Mouse (Mus musculus) urinary bladder, postnatal 10 days (tissue): ENCODE measurements at regions not wholly inside any gene's neighbourhood (a gene's known extent, or its start where the extent isn't known, plus 50 kb on each side); places are given as distances from the start of the nearest gene placed in this dataset.
A peak's percentile ranks its signal among the peaks of the same experiment; 100 is the strongest.

ENCODE experiments used
- DNase-seq: peaks from one replicate; pipeline ENCODE4 v3.0.0; 2022; ENCODE audit warnings: low spot score

DNA sequence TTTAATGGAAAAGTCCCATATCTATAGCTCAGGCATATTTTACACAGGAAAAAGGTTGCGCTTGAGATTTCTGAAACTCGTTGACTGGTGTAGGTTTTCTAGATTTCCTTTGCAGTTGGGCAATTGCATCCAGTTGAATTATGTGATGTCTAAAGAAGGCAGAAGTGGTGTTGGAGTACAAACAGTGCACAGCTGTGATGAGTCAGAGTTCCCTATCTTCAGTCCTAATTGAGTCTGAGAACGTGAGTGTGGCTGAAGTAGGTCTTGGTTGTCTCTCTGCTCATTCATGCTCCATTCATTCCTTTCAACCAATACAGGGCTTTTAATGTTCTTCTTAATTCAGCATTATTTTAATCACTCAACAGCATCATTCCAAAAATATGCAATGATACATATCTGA is 142.9 kb upstream of the Dpyd start:
- no peak for DNase-seq

DNA sequence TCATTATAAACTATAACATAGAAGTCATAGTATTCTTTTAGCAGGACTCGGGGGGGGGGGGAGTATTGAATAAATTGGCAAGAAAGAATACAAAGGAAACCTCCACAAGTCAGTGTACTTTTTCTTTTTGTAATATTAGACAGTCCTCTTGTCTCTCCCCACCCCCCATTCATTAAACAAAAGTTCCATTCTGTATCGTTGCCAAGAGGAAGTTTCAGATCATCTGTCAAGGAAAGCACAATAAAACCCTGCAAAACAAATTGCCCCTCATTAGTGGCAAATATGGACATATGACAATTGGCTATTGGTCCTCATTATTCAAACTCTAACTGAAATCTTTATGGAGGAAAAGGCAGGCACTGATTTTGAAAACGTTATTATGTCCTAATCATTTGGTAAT is 140.2 kb upstream of the Dpyd start:
- DNase-seq, result no peak

- DNase-seq, result no peak
Observed at GRCm38 (mm10) chr3:118425748-118426147, 136.2 kb upstream of the Dpyd start.

DNA sequence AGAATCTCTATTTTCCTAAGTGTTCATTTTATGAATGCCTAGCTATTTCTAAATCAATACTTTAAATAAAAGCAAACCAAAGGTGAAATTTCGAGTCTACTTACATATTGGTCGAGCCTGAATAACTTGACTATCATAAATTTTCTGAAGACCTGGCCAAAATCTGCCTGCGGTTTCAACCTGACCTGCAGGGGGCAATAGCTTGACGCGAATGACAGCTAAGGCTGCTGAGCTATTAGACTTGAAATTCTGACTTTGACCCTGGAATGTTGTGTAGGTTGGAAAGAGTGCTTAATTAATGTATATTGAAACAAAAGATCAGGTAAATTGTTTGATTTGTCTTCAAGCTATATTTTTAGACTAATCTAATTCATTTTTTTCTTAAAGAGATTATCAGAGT is 133.4 kb upstream of the Dpyd start:
- no peak for DNase-seq

- no peak for DNase-seq
Observed at GRCm38 (mm10) chr3:118429825-118430630, 131.9 kb upstream of the Dpyd start.

- no peak for DNase-seq
Observed at GRCm38 (mm10) chr3:118430631-118430906, 131.4 kb upstream of the Dpyd start.

DNA sequence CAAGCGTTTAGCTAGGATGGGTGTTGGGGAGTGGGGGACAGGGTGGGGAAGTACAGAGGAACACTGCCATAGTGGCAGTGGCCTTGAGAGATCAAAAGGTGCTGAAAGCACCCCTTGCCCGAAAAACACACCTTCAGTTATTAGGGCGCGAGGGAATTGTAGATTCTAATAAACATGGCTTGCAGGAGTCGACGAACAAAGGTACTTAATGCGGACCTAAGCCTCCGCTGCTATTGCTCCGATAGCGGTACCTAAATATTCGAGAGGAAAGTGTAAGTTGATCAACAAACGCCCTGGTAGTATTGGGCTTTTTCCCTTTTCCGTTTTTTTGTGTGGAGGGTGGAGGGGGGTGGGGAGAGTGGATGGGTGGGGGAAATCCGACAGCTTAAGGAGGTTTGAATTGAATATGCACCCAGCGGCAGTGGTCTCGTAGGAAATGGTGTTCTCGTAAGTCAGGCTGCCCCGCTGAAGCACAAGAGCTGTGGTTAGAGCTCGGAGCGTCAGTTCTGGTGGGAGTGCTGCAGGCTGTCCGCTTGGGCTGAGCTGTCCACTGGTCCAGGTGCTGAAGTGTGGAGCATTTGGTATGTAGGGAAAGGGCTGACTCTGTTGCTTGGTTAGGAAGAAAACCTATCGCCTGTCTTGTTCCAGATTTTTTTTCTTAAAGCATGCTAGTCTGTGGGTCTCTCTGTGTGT is 130.8 kb upstream of the Dpyd start:
- DNase-seq, result peak; percentile 38

DNA sequence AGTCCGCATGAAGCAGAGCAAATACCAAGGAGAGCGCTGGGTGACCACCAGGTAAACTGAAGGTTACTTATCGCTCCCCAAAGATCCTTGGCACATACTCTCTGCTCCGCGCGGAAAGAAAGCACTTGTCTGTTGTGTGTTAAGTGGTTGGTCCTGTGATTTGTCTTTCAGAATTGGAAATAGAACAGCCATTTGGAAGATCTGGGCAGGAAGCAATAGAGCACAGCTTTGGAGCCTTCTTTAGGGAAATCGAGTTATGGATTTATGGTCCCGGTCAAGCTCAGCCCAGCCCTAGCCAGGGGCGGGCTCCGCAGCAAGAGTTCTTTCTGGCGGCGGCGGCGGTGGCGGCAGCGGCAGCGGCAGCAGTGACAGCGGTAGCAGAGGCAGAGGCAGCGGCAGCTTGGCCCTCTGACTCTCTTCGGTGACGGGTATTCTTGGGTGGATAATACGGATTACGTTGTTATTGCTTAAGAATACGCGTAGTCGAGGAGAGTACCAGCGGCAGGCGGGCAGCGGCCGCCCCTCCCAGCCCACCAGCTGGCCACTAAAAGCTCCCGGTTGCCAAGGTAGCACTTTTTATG is 128.4 kb upstream of the Dpyd start:
- no peak for DNase-seq

- no peak for DNase-seq
Observed at GRCm38 (mm10) chr3:118434311-118434710, 127.6 kb upstream of the Dpyd start.

DNA sequence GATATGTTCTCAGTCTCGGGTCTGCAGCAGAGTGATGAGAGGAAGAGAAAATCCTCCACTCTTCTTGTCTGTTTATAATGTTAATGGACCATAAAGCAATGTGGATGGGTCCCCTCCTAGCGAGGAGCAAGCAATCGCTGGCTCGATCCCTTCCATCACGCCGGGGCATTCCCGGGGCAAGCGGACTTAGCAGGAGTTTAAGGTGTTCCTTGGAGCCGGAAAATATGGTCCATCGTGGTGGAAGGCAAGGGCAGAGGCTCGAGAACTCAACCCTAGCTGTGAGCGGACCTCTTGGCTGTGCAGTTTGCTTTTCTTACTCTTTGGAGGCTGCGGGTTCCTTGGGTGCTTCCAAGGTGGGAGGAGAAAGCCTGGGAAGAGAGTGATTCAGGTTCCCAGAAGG is 127.1 kb upstream of the Dpyd start:
- no peak for DNase-seq

GRCm38 (mm10) chr3:118435248-118435647 is 126.7 kb upstream of the Dpyd start:
- no peak for DNase-seq

GRCm38 (mm10) chr3:118443742-118444332 is 118.1 kb upstream of the Dpyd start:
- no peak for DNase-seq

DNA sequence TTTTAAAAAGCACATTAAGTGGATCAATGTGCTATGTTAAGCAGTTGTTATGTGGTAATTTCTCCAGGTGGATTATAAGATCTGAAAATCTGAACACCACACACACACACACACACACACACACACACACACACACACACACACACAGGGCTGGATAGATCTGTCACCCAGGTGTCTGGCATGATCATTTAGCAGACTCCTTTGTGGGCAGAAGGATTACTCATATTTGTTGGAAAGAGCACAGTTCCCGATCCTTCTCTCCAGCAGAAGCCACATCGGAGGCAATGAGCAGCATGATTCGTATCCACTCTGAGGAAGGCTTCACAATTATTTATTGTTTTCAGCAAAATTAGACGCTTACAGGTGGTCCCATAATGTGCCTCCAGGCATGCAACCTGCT is 116.6 kb upstream of the Dpyd start:
- no peak for DNase-seq

DNA sequence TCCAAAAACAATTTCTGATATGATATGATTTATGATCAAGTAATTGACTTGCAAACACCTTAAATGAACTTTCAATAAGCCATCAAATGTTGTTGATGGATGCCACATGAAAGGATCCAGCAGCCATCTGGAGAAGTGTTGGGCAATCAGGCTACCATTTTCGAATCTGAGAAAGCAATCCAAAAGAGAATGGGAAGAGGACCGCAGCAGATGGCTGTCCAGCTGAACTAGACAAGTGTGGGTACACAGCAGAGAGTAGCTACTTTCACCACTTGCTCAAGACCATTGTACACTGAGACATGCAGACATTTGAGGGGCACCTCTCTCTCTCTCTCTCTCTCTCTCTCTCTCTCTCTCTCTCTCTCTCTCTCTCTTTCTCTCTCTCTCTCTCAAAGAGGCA is 102.3 kb upstream of the Dpyd start:
- no peak for DNase-seq

- no peak for DNase-seq
Observed at GRCm38 (mm10) chr3:118465611-118466010, 96.3 kb upstream of the Dpyd start.

DNA sequence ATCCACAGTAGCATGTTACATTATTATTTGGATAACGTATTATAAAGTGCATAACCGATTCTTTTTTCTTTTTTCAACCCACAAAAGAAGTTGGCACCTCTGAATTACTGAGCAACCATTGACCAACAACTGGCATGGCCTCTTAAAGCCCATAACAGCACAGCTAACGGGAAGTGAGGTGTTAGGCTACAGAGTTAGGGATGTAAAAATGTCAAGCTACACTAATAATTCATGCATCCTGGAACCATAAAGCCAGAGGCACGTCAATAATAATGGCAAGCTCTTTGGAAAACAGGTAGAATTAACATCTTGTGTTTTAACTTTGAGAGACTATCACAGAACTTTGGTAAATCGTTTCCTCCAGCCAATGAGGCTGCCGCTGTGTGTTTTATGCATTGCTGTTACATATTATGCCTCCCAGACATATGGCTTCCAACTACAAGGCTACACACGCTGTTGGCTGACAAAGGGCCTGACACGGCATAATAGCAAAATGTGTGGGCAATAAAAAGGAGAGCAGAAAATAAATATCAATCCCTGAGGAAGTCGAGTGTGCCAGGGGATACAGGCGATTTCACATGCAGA is 89.6 kb upstream of the Dpyd start:
- no peak for DNase-seq

GRCm38 (mm10) chr3:118478065-118478464 is 83.9 kb upstream of the Dpyd start:
- DNase-seq, result no peak

- DNase-seq, result no peak
Observed at GRCm38 (mm10) chr3:118480515-118481248, 81.2 kb upstream of the Dpyd start.

- no peak for DNase-seq
Observed at GRCm38 (mm10) chr3:118485966-118486365, 76.0 kb upstream of the Dpyd start.

DNA sequence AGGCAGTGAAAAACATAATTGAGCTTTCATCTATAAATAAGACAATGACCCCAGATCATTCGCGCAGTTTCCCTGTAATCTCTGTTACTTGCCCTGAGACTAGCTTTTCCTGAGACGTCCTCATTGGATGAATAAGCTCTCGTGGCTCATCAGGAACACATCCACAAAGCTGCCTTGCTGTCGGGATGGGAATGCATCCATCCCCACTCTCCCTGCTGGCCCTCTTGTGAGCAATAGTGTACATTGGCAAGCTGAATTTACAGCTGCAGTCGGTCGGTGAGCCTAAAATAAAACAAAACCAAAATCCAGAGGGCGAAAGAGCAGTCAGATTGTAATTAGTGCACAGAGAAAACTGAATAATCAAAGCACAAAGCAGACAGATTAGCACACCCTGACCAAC is 74.5 kb upstream of the Dpyd start:
- no peak for DNase-seq

DNA sequence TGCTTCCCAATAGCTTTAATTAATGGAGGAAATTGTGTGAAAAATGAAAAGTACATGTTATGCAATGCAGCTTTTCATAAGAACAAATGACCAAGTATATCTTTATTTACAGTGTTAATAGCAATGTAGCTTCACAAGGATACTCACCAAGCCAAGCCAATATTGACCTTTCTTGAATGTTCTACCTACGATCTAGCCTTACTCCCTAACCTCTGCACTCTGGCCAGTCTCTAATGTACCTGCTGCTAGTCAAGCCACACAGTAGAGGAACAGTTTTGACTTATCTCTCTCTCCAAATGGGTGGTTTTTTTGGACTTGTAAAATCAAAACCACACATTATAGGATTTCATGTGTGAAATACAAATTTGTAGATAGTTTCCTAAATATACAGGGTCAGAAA is 70.8 kb upstream of the Dpyd start:
- no peak for DNase-seq

DNA sequence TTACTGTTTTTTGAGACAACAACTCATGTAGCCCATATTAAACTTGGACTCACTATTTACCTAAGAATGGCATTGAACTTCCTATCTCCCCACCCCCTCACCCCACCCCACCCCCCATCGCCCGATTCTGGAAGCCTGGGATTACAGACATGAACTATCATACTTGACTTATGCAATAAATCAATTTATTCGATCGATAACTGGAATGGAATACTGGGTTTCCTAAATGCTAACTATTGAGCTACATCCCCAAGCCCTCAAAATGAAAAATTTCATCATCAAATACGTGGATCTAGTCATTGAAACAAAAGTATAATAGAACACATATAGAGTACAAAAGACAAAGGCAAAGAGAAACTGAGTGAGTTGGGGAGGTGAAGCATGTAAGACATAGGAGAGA is 70.1 kb upstream of the Dpyd start:
- DNase-seq, result no peak
